Mouse (Mus musculus): Measurements from ENCODE around the gene Cadps2. TPM values are rescaled to one million over a fixed set of nuclear protein-coding genes. Genes with fewer than 3 reads are reported as not detected.

Gene Cadps2
- polyA plus RNA-seq, 1 experiment, result not detected

GRCm38 (mm10) chr6:23314945-23315344 lies 524.3 kb downstream of the Cadps2 start:
- H3K27ac ChIP-seq (ENCODE audit: insufficient read depth, low read depth, low read length), result no peak overlapping the region
- WGBS, result 40% methylated on average over 8 of the region's 8 CpGs
- H3K4me3 ChIP-seq (ENCODE audit: insufficient read depth, low read depth, low read length), result no peak overlapping the region
- no peak for TF ChIP-seq CTCF (IDR thresholded peaks at IDR 0.05; ENCODE audit: insufficient read depth, low read depth, low read length)
- no peak for TF ChIP-seq POLR2A (IDR thresholded peaks at IDR 0.05; ENCODE audit: insufficient read depth, low read depth, low read length)
- H3K4me1 ChIP-seq (ENCODE audit: control insufficient read depth, insufficient read depth, low read length), result no peaks in the 10 kb centered on the region

- 32% methylated on average over 5 of the region's 5 CpGs for WGBS
- no peak overlapping the region for H3K4me3 ChIP-seq (ENCODE audit: insufficient read depth, low read depth, low read length)
- no peak overlapping the region for H3K27ac ChIP-seq (ENCODE audit: insufficient read depth, low read depth, low read length)
- TF ChIP-seq POLR2A (IDR thresholded peaks at IDR 0.05; ENCODE audit: insufficient read depth, low read depth, low read length) (no peak), CTCF (IDR thresholded peaks at IDR 0.05; ENCODE audit: insufficient read depth, low read depth, low read length) (no peak)
- H3K4me1 ChIP-seq (ENCODE audit: control insufficient read depth, insufficient read depth, low read length), result no peaks in the 10 kb centered on the region
Measured at GRCm38 (mm10) chr6:23314291-23314690, 524.9 kb downstream of the Cadps2 start.

- Histone ChIP-seq H3K27ac (ENCODE audit: insufficient read depth, low read depth, low read length) (no peak overlapping the region), H3K4me3 (ENCODE audit: insufficient read depth, low read depth, low read length) (no peak overlapping the region), H3K4me1 (ENCODE audit: control insufficient read depth, insufficient read depth, low read length) (no peaks in the 10 kb centered on the region)
- 50% methylated on average over 6 of the region's 6 CpGs for WGBS
- TF ChIP-seq CTCF (IDR thresholded peaks at IDR 0.05; ENCODE audit: insufficient read depth, low read depth, low read length), result no peak
- TF ChIP-seq POLR2A (IDR thresholded peaks at IDR 0.05; ENCODE audit: insufficient read depth, low read depth, low read length), result no peak
Measured at GRCm38 (mm10) chr6:23306046-23306445, 533.2 kb downstream of the Cadps2 start.

GRCm38 (mm10) chr6:23298596-23298995 lies 540.6 kb downstream of the Cadps2 start:
- H3K27ac ChIP-seq (ENCODE audit: insufficient read depth, low read depth, low read length), result no peak overlapping the region
- H3K4me3 ChIP-seq (ENCODE audit: insufficient read depth, low read depth, low read length), result no peak overlapping the region
- H3K4me1 ChIP-seq (ENCODE audit: control insufficient read depth, insufficient read depth, low read length), result 0 out of 2 replicates have a peak, but pooled peaks cover 2% of the 10 kb centered on the region
- 94% methylated on average over 2 of the region's 2 CpGs for WGBS
- TF ChIP-seq POLR2A (IDR thresholded peaks at IDR 0.05; ENCODE audit: insufficient read depth, low read depth, low read length) (no peak), CTCF (IDR thresholded peaks at IDR 0.05; ENCODE audit: insufficient read depth, low read depth, low read length) (no peak)

- no peak overlapping the region for H3K4me3 ChIP-seq (ENCODE audit: insufficient read depth, low read depth, low read length)
- H3K27ac ChIP-seq (ENCODE audit: insufficient read depth, low read depth, low read length), result no peak overlapping the region
- 56% methylated on average over 4 of the region's 4 CpGs for WGBS
- no peak for TF ChIP-seq POLR2A (IDR thresholded peaks at IDR 0.05; ENCODE audit: insufficient read depth, low read depth, low read length)
- no peak for TF ChIP-seq CTCF (IDR thresholded peaks at IDR 0.05; ENCODE audit: insufficient read depth, low read depth, low read length)
- H3K4me1 ChIP-seq (ENCODE audit: control insufficient read depth, insufficient read depth, low read length), result 0 out of 2 replicates have a peak, but pooled peaks cover 2% of the 10 kb centered on the region
Measured at GRCm38 (mm10) chr6:23294685-23295084, 544.5 kb downstream of the Cadps2 start.

GRCm38 (mm10) chr6:23288752-23289151 lies 550.5 kb downstream of the Cadps2 start:
- 96% methylated on average over 4 of the region's 4 CpGs for WGBS
- Histone ChIP-seq H3K27ac (ENCODE audit: insufficient read depth, low read depth, low read length) (no peak overlapping the region), H3K4me1 (ENCODE audit: control insufficient read depth, insufficient read depth, low read length) (no peaks in the 10 kb centered on the region), H3K4me3 (ENCODE audit: insufficient read depth, low read depth, low read length) (no peak overlapping the region)
- TF ChIP-seq CTCF (IDR thresholded peaks at IDR 0.05; ENCODE audit: insufficient read depth, low read depth, low read length), result no peak

- no peak overlapping the region for H3K27ac ChIP-seq (ENCODE audit: insufficient read depth, low read depth, low read length)
- whole genome bisulfite sequencing, result 25% methylated on average over 9 of the region's 9 CpGs
- H3K4me1 ChIP-seq (ENCODE audit: control insufficient read depth, insufficient read depth, low read length), result no peaks in the 10 kb centered on the region
- H3K4me3 ChIP-seq (ENCODE audit: insufficient read depth, low read depth, low read length), result no peak overlapping the region
- TF ChIP-seq CTCF (IDR thresholded peaks at IDR 0.05; ENCODE audit: insufficient read depth, low read depth, low read length) (no peak), POLR2A (IDR thresholded peaks at IDR 0.05; ENCODE audit: insufficient read depth, low read depth, low read length) (no peak)
Measured at GRCm38 (mm10) chr6:23281514-23281820, 557.8 kb downstream of the Cadps2 start.

GRCm38 (mm10) chr6:23280811-23281513 lies 558.3 kb downstream of the Cadps2 start:
- Histone ChIP-seq H3K27ac (ENCODE audit: insufficient read depth, low read depth, low read length) (no peak overlapping the region), H3K4me1 (ENCODE audit: control insufficient read depth, insufficient read depth, low read length) (no peaks in the 10 kb centered on the region), H3K4me3 (ENCODE audit: insufficient read depth, low read depth, low read length) (no peak overlapping the region)
- TF ChIP-seq CTCF (IDR thresholded peaks at IDR 0.05; ENCODE audit: insufficient read depth, low read depth, low read length), result no peak
- no peak for TF ChIP-seq POLR2A (IDR thresholded peaks at IDR 0.05; ENCODE audit: insufficient read depth, low read depth, low read length)
- whole genome bisulfite sequencing, result 7% methylated on average over 15 of the region's 15 CpGs

GRCm38 (mm10) chr6:23273483-23273882 lies 565.7 kb downstream of the Cadps2 start:
- whole genome bisulfite sequencing, result 31% methylated on average over 4 of the region's 4 CpGs
- Histone ChIP-seq H3K4me3 (ENCODE audit: insufficient read depth, low read depth, low read length) (no peak overlapping the region), H3K27ac (ENCODE audit: insufficient read depth, low read depth, low read length) (no peak overlapping the region), H3K4me1 (ENCODE audit: control insufficient read depth, insufficient read depth, low read length) (no peaks in the 10 kb centered on the region)
- TF ChIP-seq POLR2A (IDR thresholded peaks at IDR 0.05; ENCODE audit: insufficient read depth, low read depth, low read length), result no peak
- no peak for TF ChIP-seq CTCF (IDR thresholded peaks at IDR 0.05; ENCODE audit: insufficient read depth, low read depth, low read length)

- no peak overlapping the region for H3K27ac ChIP-seq (ENCODE audit: insufficient read depth, low read depth, low read length)
- H3K4me3 ChIP-seq (ENCODE audit: insufficient read depth, low read depth, low read length), result no peak overlapping the region
- WGBS, result 6% methylated on average over 11 of the region's 11 CpGs
- TF ChIP-seq CTCF (IDR thresholded peaks at IDR 0.05; ENCODE audit: insufficient read depth, low read depth, low read length) (no peak), POLR2A (IDR thresholded peaks at IDR 0.05; ENCODE audit: insufficient read depth, low read depth, low read length) (no peak)
- H3K4me1 ChIP-seq (ENCODE audit: control insufficient read depth, insufficient read depth, low read length), result no peaks in the 10 kb centered on the region
Measured at GRCm38 (mm10) chr6:23272979-23273378, 566.2 kb downstream of the Cadps2 start.

Data from olfactory bulb, adult 2 months (tissue).